Mouse (Mus musculus) testis, adult 2 months (tissue): ENCODE measurements at regions not wholly inside any gene's neighbourhood (a gene's known extent, or its start where the extent isn't known, plus 50 kb on each side); places are given as distances from the start of the nearest gene placed in this dataset.
"Not testable (repeated sequence)": the region's sequence is repeated elsewhere in the genome, so short reads cannot be mapped to it uniquely, and the experiment has no call there.

Experiments used
- H3K27ac ChIP-seq: fragments of 200-500 bp; 2 replicates; pipeline ENCODE4 v1.5.1; 2012; ENCODE audit warnings: low read depth, low read length; ENCODE audit not compliant: control insufficient read depth, insufficient read depth
- H3K27me3 ChIP-seq: fragments of 200-500 bp; 2 replicates; pipeline ENCODE4 v1.6.1; 2012; ENCODE audit warnings: mild to moderate bottlenecking, low read length, moderate library complexity; ENCODE audit not compliant: control insufficient read depth, insufficient read depth
- H3K36me3 ChIP-seq: fragments of 200-500 bp; 2 replicates; pipeline ENCODE4 v1.6.1; 2012; ENCODE audit warnings: mild to moderate bottlenecking, low read length; ENCODE audit not compliant: control insufficient read depth, insufficient read depth
- H3K4me1 ChIP-seq: fragments of 200-500 bp; 2 replicates; pipeline ENCODE4 v1.6.1; 2012; ENCODE audit warnings: low read length; ENCODE audit not compliant: control insufficient read depth, insufficient read depth
- H3K4me3 ChIP-seq: fragments of 200-500 bp; 2 replicates; pipeline ENCODE4 v1.5.1; 2012; ENCODE audit warnings: low read depth, mild to moderate bottlenecking, low read length, moderate library complexity, mixed read lengths; ENCODE audit not compliant: control insufficient read depth
- CTCF ChIP-seq: fragments of 200-500 bp; IDR thresholded peaks from 2 replicates; pipeline ENCODE4 v1.5.1; 2012; ENCODE audit warnings: low read depth, mild to moderate bottlenecking, inconsistent platforms, low read length, moderate library complexity; ENCODE audit not compliant: control insufficient read depth, insufficient read depth, insufficient replicate concordance
- POLR2A ChIP-seq: fragments of 200-500 bp; IDR thresholded peaks from 2 replicates; pipeline ENCODE4 v1.6.1; 2012; ENCODE audit warnings: low read depth, mild to moderate bottlenecking, inconsistent platforms, low read length, moderate library complexity; ENCODE audit not compliant: control insufficient read depth

DNA sequence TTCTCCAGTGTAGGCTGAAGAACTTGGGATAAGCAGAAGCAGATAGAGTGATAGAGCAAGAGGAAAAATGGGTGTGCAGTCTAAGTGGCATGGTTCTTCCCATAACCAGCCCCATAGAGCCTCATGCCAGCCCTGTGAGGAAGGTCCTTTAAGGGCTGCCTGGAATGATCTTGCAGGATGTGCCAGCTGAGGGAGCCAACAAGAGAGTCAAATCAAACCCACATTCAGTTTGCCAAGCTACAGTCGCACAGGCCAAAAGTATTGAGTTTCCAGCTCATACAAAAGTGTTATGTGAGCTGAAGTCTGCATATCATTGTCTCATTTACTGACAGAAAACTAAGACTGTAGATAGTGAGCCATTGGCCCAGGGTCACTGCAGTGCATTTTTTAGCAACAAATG, 53.7 kb upstream of the Xcl1 start:
- Histone ChIP-seq H3K4me3 (no peak overlapping the region), H3K4me1 (no peaks in the 10 kb centered on the region), H3K27me3 (no peaks in the 10 kb centered on the region), H3K36me3 (no peaks in the 10 kb centered on the region), H3K27ac (no peak overlapping the region)
- no peak for TF ChIP-seq POLR2A
- TF ChIP-seq CTCF = no peak

DNA sequence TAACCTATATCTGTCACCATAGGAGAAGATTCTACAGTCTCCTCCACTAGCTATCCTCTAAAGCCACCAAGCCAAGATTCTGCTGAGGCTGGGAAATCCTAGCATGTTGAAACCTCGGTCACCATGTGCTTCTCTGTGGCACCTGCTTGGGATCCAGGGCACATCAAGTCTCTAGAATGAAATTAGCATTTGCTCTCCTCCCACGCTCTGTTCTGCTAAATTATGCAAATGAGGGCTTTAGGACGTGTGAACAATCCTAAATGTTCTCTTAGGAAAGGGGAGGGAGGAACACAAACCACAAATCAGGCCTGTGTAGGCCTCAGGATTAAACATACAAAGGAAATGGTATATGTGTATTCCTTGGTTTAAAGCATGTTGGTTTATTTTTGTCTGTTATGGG, 52.9 kb upstream of the Xcl1 start:
- H3K36me3 ChIP-seq = no peaks in the 10 kb centered on the region
- TF ChIP-seq POLR2A (no peak), CTCF (no peak)

DNA sequence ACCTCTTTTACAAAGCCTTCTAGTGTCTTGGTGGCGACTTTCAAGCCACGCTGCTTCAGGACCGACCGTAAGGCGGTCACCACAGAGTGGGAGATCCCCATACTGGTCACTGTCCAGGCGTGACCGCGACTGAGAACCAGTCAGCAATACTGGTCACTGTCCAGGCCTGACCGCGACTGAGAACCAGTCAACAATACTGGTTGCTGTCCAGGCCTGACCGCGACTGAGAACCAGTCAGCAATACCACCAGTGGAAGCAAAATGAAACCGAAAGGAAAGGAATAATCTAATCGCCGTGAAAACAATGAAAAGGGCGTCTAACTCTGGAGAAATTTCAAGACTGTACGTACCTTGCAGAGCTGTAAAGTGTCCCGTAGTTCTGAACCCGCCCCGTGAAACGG, 50.2 kb upstream of the Xcl1 start:
- not testable (repeated sequence) for H3K36me3 ChIP-seq, H3K4me3 ChIP-seq, H3K27me3 ChIP-seq, H3K4me1 ChIP-seq, H3K27ac ChIP-seq

More for the DNA sequence above, 52.9 kb upstream of the Xcl1 start:
- no peaks in the 10 kb centered on the region for H3K4me1 ChIP-seq
- H3K27ac ChIP-seq = no peak overlapping the region
- H3K27me3 ChIP-seq = no peaks in the 10 kb centered on the region
- H3K4me3 ChIP-seq = no peak overlapping the region
